Mouse (Mus musculus): ENCODE measurements around the gene Sestd1.
A peak's percentile ranks its signal among the peaks of the same experiment; 100 is the strongest.

DNA sequence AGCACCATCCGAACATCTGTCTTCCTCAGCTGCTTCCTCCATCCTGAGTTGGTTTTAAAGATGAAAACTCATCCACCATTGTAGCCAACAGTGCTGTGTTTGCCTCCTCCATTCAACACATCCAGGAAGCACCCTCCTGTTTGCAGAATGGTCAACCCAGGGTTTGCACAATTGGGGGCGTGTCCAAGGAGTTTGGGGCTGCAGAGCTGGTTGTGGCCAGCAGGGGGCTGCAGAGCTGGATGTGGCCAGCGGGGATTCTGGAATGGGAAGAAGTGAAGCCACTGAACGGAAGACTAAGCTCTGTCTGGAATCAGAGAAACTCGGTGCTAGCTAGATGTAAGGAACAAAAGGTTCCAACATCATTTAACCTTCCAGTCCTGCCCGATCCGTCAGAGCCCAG, 28.9 kb upstream of the Sestd1 start:
- TF ChIP-seq POLR2A (IDR thresholded peaks at IDR 0.05; ENCODE audit: control insufficient read depth in 1 of 2, insufficient read depth in 1 of 2, low read depth in 1 of 2, low read length in 2 of 2, poor library complexity in 1 of 2) (no peak), CTCF (IDR thresholded peaks at IDR 0.05 in 2 of 3, conservative IDR thresholded peaks at IDR 0.05 in 1 of 3; ENCODE audit: control insufficient read depth in 1 of 3, insufficient read depth in 1 of 3, low read depth in 2 of 3, low read length in 3 of 3, poor library complexity in 1 of 3, severe bottlenecking in 1 of 3) (peak; percentile 27 to 55 (median 30); a peak in 5 of 6 replicates), CHD2 (IDR thresholded peaks at IDR 0.05; ENCODE audit: low read length) (no peak), MEF2A (IDR thresholded peaks at IDR 0.05; ENCODE audit: extremely low read depth, insufficient replicate concordance, low read depth, low read length, poor library complexity, severe bottlenecking) (no peak), EP300 (IDR thresholded peaks at IDR 0.05; ENCODE audit: low read depth in 1 of 2, low read length in 2 of 2) (no peak)
